Mouse (Mus musculus) small intestine, adult 2 months (tissue): Measurements from ENCODE around the gene Ncam1.

Experiments
- CTCF ChIP-seq: fragments of 200-500 bp; IDR thresholded peaks from 2 replicates; pipeline ENCODE4 v1.5.1; 2012; ENCODE audit warnings: low read depth, mild to moderate bottlenecking, control low read depth, inconsistent platforms, low read length, moderate library complexity, mixed read lengths; ENCODE audit not compliant: insufficient replicate concordance, insufficient read length; ENCODE audit errors: extremely low read depth
- POLR2A ChIP-seq: fragments of 200-500 bp; IDR thresholded peaks from 2 replicates; pipeline ENCODE4 v1.6.1; 2012; ENCODE audit warnings: low read depth, mild to moderate bottlenecking, control low read depth, inconsistent platforms, low read length, moderate library complexity

DNA sequence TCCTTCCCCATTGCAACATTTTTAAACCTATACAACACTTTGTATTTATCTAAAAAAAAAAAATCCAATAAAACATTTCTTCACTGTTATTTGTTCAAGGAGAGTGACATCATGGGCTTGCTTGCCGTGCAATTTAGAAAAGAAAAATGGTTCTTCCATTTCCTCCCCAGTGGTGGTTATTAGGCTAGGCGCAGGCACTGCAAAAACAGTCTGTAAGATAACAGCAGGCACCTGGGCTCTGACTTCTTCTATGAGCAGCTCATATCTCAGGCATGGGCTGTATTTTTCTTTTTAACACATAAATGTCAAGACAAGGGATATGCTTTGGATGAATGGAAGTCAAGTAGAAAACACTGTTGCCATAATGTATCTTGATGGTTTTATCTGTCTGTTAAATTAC is 192.0 kb downstream of the Ncam1 start:
- TF ChIP-seq CTCF (no peak), POLR2A (no peak)
